Mouse (Mus musculus) gastrocnemius, adult 2 months (tissue): ENCODE measurements around the gene Slc22a30. TPM values are rescaled to one million over a fixed set of nuclear protein-coding genes. Genes with fewer than 3 reads are reported as not detected.
"Not testable (repeated sequence)": the region's sequence is repeated elsewhere in the genome, so short reads cannot be mapped to it uniquely, and the experiment has no call there.

ENCODE experiments used
- DNase-seq: peaks from one replicate; pipeline ENCODE4 v3.0.0; 2022
- H3K27ac ChIP-seq: fragments of 200-600 bp; 2 replicates; pipeline ENCODE4 v1.8.1; 2022; ENCODE audit warnings: mild to moderate bottlenecking
- H3K4me3 ChIP-seq: fragments of 200-600 bp; 2 replicates; pipeline ENCODE4 v1.8.1; 2022; ENCODE audit warnings: mild to moderate bottlenecking, moderate library complexity
- CTCF ChIP-seq: fragments of 200-600 bp; IDR thresholded peaks from 2 replicates; pipeline ENCODE4 v1.8.1; 2022; ENCODE audit warnings: antibody characterized with exemption, mild to moderate bottlenecking, moderate library complexity
- intact Hi-C: fragments of 180-260 bp; cut with DNase I; formaldehyde crosslinking; loops from one replicate; pipeline ENCODE4 v1.15.1; 2025
- long read RNA-seq, 2 experiments: library from polyadenylated mRNA; stranded (forward); transcript quantifications; one replicate each; pipeline ENCODE4 v2.0.0; 2021
- total RNA-seq, 2 experiments: library from RNA; stranded (reverse); gene quantifications; 2 replicates each; pipeline ENCODE4 v1.2.3; 2021

The Slc22a30 gene
- total RNA-seq = not detected
- long read RNA-seq, experiment 1 = 0 reads
- long read RNA-seq, experiment 2 = 0 reads

DNA sequence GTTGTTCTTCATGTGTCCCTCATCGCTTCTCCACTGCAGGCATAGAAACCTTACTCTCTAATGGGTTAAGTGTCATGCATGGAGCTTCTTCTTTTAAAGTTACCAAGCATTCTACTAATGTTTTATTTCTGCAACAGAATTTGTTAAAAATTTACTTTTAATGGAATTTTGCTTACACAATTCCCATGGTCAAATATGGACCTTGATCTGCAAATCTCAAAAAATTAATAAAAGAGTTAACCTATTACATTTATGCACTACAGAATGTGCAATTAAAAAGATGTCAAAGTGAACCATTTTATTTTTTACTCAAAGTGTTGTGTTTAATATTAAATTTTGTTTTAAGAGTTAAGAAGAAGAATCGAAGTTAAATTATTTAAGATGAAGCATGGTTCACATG is at the start of gene Slc22a30:
Slc22a30 (minus strand) TSS at position 101 of the 400 bp plus-strand sequence.
- H3K4me3 ChIP-seq, H3K27ac ChIP-seq, intact Hi-C loops, DNase-seq: not testable (repeated sequence)

DNA sequence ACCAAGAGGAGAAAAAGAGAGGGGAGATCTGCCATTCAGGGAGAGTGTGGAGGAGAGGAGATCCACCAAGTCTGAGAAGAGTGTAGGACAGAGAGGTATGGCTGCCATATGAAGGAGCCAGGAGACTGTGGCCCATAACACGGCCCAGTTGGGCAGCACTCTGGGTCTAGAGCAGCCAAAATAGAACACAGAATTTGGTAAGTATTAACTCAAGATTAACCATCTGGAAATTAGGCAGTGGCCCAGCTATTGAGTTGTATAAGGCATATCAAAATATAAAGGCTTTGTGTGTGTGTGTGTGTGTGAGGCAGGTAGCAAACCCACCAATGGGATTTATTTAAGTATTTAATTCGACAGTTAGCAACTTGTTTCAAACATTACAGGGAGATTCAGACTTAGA is 43.4 kb upstream of the Slc22a30 start:
- Histone ChIP-seq H3K4me3 (no peak overlapping the region), H3K27ac (no peak overlapping the region)
- no peak for DNase-seq
- intact Hi-C loops = no loop called here
- no peak for TF ChIP-seq CTCF

DNA sequence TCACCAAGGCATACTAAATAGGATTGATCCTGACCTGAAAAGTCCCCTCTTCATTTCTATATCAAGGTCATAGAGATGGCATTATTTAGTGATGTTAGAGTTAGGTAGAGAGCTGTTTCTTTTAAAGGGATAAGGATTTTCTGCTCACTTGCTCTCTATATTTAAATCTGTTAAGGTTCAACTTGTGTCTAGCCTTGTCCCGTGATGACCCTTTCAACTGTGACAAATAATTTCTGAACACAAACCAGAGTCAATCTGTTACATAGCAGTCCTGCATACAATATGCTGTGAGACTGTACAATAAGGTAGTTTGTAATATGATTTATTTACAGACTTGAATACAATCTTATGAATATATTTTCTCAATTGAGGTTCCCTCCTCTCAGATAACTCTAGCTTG is 42.6 kb upstream of the Slc22a30 start:
- intact Hi-C loops = no loop called here
- no peak for DNase-seq
- no peak for TF ChIP-seq CTCF
- H3K4me3 ChIP-seq = no peak overlapping the region
- H3K27ac ChIP-seq = no peak overlapping the region

GRCm38 (mm10) chr19:8431051-8431662 is 26.2 kb upstream of the Slc22a30 start:
- no peak for TF ChIP-seq CTCF
- DNase-seq = no peak
- intact Hi-C loops = no loop called here
- Histone ChIP-seq H3K4me3 (no peak overlapping the region), H3K27ac (no peak overlapping the region)

DNA sequence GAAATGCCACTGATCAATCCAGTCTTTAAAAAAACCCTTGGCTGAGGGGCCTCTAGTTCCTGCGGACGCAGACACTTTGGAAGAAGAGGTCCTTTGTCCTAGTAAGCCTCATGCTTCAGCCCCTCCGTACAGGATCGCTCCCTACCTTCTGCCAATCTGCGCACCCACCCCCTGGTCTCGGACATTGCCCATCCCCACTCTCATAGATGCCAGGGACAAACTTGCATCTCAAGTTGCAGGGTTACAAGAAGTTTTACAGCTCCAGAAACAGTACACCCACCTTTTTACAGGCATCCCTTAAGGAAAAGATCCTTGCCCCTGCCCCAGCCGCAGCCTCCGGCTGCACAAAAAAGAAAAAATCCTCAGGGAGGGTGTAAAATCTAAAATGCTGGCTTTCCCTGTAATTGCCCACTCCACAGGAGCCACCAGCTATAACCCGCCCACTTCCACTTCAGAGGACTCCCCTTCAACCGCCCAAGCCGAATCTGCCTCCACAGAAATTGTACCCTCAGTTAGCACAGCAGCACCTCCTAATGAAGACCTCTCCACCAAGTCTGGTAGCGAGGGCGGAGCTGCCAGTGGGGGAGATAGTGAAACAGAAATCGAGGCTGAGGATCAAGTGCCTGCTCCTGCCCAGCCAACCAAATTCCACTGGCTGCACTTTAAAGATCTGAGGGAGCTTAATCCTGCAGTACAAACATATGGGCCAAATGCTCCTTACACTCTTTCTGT is 2.5 kb upstream of the Slc22a30 start:
- intact Hi-C loops, H3K27ac ChIP-seq, DNase-seq, H3K4me3 ChIP-seq: not testable (repeated sequence)

Other genes with a start within 250 kb of the Slc22a30 start
- not detected for gene Slc22a29, start 186.2 kb downstream of the Slc22a30 start, total RNA-seq
- gene Slc22a8, start 186.1 kb upstream of the Slc22a30 start, total RNA-seq = not detected
- gene Slc22a6, start 212.9 kb upstream of the Slc22a30 start, total RNA-seq = not detected